Mouse (Mus musculus) 3134 (cell line): Measurements from ENCODE around the gene Necap1.

Experiments used
- DNase-seq: peaks from one replicate; pipeline ENCODE4 v3.0.0-alpha.2; 2011; ENCODE audit warnings: low spot score; ENCODE audit not compliant: insufficient read length; ENCODE audit errors: extremely low read depth

Necap1 gene

GRCm38 (mm10) chr6:122881287-122881686, 7.0 kb downstream of the Necap1 start:
- DNase-seq: no peak

GRCm38 (mm10) chr6:122883603-122884002, 9.3 kb downstream of the Necap1 start:
- DNase-seq: no peak

- DNase-seq: no peak
These were observed 15.3 kb downstream of the Necap1 start for GRCm38 (mm10) chr6:122889599-122889998.

GRCm38 (mm10) chr6:122892442-122893049, 18.3 kb downstream of the Necap1 start:
- DNase-seq: no peak

- no peak for DNase-seq
These were observed 45.6 kb downstream of the Necap1 start for GRCm38 (mm10) chr6:122919922-122920321.

- DNase-seq: no peak
These were observed 47.2 kb downstream of the Necap1 start, which contains the start of gene Clec4a1 for GRCm38 (mm10) chr6:122921451-122921850. Gene Clec4a1, plus strand, starts transcription at chr6:122921848.

GRCm38 (mm10) chr6:122934845-122935244, 60.6 kb downstream of the Necap1 start:
- no peak for DNase-seq
